Mouse (Mus musculus): ENCODE measurements around the gene Disc1.

Disc1 gene

DNA sequence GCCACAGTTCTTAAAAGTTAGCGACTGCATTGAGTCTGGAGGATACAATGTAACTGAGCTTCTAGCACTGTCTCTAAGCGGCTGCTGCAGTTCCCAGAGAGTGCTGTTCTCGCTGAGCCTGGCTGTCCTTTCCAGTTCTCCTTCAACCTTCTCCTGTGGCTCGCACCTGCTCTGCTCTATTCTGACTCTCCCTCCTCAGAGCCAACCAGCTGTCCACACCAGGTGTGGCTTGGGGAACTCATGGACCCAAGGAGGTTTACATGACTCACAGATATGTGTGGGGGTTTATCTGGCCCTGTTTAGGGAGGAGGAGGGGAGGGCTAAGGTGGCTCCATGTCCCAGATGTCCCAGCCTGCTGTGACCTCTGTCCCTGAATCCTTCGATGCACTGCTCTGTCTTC lies 217.4 kb downstream of the Disc1 start:
- no peak for DNase-seq

GRCm38 (mm10) chr8:125272089-125272866 lies 218.3 kb downstream of the Disc1 start:
- DNase-seq, result peak in 1 of 2 experiments; percentile 31

DNA sequence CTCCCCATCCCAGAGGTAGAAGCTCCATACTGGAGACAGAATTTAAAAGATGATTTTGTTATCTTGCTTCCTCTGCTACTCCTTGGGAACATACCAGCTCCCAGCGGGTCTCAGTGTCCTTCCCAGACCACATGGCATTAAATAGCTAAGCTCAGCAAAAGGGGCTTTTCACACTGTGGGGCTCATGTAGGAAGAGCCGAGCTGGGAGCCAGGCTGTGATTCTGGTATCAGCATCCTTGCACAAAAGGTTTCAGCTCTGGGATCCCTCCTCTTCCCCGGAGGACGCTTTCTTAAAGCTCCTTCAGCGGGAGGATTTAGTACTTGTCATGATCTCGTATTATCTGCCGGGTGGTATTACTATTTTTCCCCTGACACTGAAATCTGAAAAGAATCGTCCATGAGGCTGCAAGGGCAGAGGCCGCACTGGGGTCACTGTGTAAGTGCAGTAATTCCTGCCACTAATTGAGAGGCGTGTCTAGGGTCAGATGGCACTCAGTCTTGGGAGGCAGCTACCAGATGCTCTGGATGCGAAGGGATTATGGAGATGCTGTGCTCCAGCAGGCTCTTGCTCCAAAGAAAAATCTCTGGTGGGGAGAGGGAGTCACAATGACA lies 223.2 kb downstream of the Disc1 start:
- DNase-seq, result no peak

DNA sequence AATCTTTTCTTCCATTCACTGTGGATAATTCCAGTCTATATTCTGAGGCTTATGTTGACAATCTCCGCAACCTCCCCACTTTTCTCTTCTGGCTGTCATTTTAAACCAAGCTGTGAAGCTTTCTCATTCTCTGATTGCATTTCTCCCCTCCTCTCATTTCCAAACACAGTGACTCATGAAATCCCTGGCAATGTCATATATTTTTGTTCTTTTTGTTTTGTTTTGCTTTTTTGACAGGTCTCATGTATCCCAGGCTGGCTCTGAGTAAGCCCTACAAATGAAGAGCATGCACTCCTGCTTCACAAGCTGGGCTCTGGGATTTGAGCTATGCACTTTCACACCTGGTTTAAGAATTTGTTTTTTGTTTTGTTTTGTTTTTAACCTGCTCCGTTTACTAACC lies 225.2 kb downstream of the Disc1 start:
- no peak for DNase-seq

- no peak for DNase-seq
These were observed 225.9 kb downstream of the Disc1 start for GRCm38 (mm10) chr8:125279892-125280291.

- peak in 1 of 2 experiments; percentile 24 for DNase-seq
These were observed 228.5 kb downstream of the Disc1 start for GRCm38 (mm10) chr8:125282531-125282930.

DNA sequence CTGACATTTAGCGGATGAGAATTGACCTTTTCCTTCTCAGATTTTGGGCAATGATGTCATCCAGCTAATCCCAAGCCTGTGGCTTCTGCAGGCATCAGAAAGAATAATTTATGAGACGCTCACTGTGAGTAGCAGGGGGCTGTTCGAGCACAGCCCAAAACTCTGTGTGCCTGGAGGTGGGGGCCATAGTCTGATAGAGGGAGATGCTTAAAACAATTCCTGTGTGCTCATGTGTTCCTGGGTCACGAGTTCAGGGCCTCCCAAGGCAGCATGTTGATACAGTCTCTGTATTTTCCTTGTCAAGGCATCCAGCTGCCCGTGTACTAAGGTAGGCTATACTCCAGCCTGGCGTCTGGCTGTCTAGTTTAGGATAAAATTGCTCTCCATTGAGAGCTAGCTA lies 229.5 kb downstream of the Disc1 start:
- no peak for DNase-seq

DNA sequence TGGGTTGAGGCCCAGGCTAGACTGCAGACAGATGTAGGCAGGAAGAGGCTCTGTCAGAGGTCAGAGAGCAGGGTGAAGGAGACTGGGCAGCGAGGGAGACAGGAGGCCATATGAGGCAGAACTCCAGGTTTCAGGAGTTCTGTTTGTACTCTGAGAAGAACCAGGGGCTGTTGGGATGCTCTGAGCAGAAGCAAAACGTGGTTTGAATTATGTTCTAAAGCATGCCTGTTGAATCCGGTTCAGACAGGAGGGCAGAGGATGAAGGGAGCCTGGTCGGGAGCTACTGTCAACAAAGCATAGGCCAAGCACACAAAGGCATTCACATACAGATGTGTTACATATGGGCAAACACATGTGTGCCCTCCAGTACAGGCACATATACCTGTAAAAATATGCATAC lies 230.9 kb downstream of the Disc1 start:
- DNase-seq, result no peak

DNA sequence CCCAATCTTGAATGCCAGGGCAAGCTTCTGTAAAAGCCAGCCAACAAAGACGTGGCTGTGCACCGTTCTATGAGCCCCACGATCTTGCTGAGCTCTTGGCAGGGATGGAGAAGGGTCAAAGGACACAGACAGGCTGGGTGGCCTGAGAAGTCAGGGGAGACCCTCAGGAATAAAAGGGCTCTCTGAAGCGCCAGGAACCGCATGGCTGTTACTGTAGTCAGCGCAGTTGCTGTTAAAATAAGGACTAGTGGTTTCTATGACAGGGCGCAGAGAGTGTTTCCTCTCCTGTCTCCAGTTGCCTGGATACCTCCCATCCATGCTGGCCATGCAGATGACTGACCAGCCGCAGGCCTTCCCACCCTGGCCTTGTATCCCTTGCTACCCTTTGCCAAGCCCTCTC lies 231.4 kb downstream of the Disc1 start:
- DNase-seq, result no peak

GRCm38 (mm10) chr8:125285966-125286681 lies 232.1 kb downstream of the Disc1 start:
- DNase-seq, result peak; percentile 52 to 53

- DNase-seq, result no peak
These were observed 233.3 kb downstream of the Disc1 start for GRCm38 (mm10) chr8:125287311-125287710.

- no peak for DNase-seq
These were observed 233.9 kb downstream of the Disc1 start for GRCm38 (mm10) chr8:125287841-125288341.

GRCm38 (mm10) chr8:125291506-125291905 lies 237.5 kb downstream of the Disc1 start:
- DNase-seq, result no peak

GRCm38 (mm10) chr8:125291932-125292717 lies 238.1 kb downstream of the Disc1 start:
- DNase-seq, result no peak

DNA sequence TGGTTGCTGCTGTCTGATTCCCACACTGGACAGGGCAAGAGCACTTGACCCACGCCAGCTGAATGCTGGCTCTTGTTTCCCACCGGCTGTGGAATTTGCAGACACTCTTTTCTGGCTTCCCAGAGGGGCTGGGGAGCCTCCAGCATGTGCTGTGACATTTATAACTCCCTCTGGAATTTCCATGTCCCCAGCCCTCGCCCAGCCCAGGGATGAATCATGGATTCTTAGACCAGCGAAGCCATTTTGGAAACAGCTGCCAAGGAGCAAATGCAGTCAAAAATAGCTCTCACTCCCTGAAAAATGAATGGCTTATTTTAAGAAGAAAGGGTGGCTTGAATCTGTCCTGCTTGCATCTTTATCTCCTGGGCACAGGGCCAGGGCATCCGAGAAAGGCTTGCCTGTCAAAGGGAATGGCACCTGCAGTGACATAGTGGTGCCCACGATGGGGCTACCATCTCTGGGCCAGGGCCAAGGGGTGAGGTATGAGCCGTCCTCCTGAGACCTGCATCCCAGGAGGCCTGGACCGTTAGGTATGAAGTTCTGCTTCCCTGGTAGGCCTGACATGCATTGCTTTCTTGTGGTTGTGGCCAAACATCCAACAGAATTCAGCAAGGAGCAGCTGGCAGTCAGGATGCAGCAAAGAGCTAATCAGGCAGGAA lies 239.1 kb downstream of the Disc1 start:
- peak; percentile 17 to 36 for DNase-seq

GRCm38 (mm10) chr8:125299248-125299647 lies 245.3 kb downstream of the Disc1 start:
- no peak for DNase-seq

DNA sequence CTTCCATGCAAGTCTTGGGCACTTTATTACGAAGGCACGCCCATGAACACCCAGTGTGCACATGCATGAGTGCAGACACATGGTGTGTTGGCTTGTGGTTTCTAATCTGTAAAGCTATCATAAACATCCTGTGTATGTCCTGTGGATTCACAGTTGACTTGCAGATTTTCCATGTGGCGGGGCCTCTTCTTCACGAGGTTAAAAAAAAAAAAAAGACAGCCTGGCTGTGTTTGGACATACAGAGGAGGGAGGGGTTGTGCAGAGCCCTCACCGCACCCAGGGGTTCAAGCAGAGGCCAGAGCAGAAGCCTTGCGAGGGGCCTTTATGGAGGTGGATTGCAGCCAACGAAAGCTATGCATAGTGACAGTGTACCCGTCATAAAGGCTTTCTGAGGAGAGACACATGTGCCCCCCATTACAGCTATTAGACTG lies 248.0 kb downstream of the Disc1 start:
- no peak for DNase-seq

DNA sequence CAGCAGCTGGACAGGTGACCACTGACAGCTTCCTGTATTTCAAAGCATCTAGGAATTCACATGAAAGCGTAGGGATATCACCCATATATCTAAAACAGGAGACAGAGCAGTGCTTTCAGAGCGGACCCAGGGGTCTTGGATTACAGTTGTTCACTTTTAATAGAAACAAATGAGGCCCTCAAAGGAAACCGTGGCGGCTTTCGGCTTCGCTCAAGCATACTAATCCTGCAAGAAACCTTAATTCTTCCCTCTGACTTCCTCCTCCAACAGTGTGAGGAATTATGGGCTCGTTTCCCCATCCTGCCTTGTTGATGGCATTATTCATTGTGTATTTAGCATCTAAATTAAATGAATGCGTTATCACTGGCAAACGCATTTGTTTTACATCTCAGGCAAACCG lies 252.7 kb downstream of the Disc1 start:
- no peak for DNase-seq

GRCm38 (mm10) chr8:125309985-125310384 lies 256.0 kb downstream of the Disc1 start:
- no peak for DNase-seq

Data from lung, adult 18-20 months (tissue).